Mouse (Mus musculus) myocyte (in vitro differentiated cells): Measurements from ENCODE around the gene Gltp.

ENCODE experiments used
- MYOD1 ChIP-seq, 3 experiments: IDR thresholded peaks; one replicate each; pipeline ENCODE4 v1.6.1; 2011; ENCODE audit warnings: control low read depth in 2 of 3, low read depth in 2 of 3, mild to moderate bottlenecking in 2 of 3, moderate library complexity in 1 of 3; ENCODE audit not compliant: insufficient read length in 2 of 3, control insufficient read depth in 1 of 3
- POLR2A ChIP-seq: IDR thresholded peaks from one replicate; pipeline ENCODE4 v1.6.1; 2011; ENCODE audit warnings: low read depth, mild to moderate bottlenecking, control low read depth, moderate library complexity; ENCODE audit not compliant: insufficient read length
- POLR2AphosphoS2 ChIP-seq: IDR thresholded peaks from one replicate; pipeline ENCODE4 v1.6.1; 2011; ENCODE audit warnings: low read depth, control low read depth; ENCODE audit not compliant: insufficient read length
- USF1 ChIP-seq: IDR thresholded peaks from one replicate; pipeline ENCODE4 v1.6.1; 2011; ENCODE audit warnings: low read depth, mild to moderate bottlenecking, control low read depth, moderate library complexity

GRCm38 (mm10) chr5:114689700-114690366, 951 bp downstream of the Gltp start:
- TF ChIP-seq POLR2A (no peak), POLR2AphosphoS2 (no peak), USF1 (no peak), MYOD1 (IDR thresholded peaks at IDR 0.05; ENCODE audit: control insufficient read depth in 1 of 3, insufficient read length in 2 of 3, low read depth in 2 of 3) (no peak)
